Comparison of ENCODE assay signal across 1 mouse cellular context in the genomic region with DNA sequence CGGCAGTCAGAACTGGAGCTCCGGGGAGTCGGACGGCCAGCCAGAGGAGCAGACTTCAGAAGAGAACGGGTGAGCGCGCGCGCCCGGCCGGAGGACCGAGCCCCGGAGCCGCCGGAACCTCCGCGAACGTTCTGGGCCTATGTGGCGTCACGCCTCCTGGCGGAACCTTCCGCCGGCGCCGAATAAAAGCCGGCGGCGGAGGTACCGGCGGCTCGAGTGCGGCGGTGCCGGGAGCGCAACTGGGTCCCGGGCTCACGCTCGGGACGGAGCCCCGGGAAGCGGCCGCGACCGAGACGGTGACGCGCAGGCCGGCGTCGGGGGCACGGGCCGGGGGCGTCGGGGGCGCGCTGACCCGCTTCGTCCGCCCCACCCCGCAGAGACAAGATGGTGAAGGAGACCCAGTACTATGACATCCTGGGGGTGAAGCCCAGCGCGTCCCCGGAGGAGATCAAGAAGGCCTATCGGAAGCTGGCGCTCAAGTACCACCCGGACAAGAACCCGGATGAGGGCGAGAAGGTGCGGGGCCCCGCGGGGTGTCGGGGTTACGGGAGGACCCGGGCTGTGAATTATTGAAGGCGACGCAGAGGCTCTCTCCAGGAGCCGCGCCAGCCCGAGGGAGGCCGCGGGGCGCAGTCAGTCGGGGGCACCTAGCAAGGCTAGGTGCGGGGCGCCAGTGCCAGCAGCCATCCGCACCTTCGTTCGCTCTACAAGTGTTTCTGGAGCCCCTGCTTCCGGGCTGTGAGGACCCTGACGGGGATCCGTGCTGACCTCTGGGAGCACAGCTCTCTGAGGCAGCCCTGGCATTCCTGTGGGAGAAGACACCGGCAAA.
TF ChIP-seq lines count a peak whose summit lies in the region.

No protein-coding gene starts in this region.

TF ChIP-seq in myocyte, 11 proteins besides CTCF, POLR2A, EP300 and RAD21 (continued from another document):
- TF ChIP-seq MAX (IDR thresholded peaks at IDR 0.05; ENCODE audit: low read depth): no peak
